Mouse (Mus musculus) ovary, postnatal 10 days (tissue): ENCODE data around the gene Prkg2.

Experiments
- DNase-seq: peaks from one replicate; pipeline ENCODE4 v3.0.0; 2022; ENCODE audit warnings: low spot score

The Prkg2 gene

DNA sequence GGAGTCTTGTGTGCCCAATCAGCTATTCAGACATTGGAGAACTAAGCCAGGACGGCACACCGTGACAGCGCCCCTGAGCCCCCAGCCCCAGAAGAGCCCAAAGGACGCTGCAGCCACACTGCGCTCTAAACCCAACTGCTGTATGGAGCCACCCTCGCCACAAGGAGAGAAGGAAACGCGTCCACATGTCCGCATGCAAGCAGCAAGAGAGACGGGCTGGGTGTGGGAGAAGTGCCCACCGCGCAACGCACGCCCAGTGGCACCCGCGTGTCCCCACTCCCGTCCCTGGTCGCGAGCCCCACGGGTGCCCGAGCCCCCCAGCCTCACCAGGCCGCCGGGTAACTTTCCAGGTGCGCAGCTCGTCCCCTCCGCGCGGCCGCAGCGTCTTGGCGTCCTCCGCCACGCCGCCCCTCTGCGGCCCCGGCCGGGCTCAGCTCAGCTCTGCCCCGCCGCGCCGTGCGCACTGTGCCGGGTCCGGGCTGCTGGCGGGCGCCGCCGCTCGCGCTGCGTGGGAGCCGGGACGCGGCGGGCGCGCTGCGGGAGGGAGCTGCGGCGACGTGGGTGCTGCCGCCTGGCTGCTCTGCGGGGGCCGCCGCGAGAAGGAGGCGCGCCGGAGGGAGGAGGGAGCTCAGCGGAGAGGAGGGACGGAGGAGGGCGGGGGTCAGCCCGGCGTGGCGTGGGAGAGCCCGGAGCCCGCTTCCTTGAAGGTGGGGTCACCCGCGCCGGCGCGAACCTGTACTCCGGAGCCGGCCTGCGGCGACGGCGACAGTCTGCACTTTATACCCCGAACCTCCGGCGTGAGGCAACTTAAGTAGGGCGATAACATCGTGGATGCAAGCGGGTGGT is at the start of gene Prkg2:
Gene Prkg2, minus strand, starts transcription at position 756 of the 846 bp plus-strand sequence.
- DNase-seq: peak; percentile 6

DNA sequence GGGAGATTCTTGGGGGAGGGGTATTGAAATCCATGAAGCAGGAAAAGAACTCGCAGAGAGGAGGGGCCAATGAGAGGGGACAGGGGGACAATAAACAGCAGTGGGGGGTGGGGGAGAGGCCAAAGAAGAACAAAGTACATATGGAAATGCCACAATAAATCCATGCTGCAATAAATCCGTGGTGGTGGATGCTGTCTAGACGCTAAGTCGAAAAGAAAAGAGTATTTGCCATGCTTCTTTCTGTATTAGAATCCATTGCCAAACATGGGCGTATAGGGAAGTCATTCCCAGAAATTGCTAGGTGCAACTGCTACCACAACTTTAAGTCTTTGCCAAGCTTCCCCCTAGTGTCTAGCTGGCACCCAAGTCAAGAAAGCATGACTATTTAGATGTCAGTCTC is 46.8 kb upstream of the Prkg2 start:
- no peak for DNase-seq

DNA sequence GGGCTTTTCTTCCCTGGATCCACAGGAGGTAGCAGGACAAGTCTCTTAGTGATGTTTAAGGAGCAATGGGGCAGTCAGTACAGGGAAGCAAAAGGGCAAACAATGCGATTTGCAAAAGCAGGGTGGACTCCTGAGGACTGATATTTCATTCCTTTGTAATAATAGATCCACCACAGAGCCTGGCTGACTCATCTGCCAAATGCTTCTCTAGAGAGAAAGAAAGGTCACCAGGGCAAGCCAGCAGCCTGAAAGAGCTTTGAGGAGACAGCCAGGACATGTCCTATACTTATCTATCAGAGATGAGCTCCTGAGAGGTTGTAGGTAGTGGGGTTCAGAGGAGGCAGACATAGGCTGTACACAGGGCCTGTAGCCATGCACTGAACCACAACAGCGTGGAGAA is 41.2 kb upstream of the Prkg2 start:
- DNase-seq: no peak

DNA sequence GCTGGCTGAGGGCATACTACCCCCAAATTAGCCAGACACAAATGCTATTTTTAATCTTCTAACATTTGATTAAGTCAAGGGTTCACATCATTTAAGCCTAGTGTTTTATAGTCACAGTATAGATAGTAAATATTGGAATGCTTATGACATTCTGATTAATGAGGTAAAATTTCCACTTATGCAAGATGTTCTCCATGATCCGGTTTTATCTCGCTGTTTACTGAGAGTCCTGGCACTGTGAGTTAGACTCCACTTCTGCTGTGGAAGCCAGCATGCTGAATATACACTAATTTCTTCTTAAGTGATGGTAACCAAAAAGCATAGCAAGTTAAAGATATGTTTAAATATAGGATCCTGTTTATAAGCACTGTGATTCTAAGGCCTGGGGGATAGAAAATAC is 31.2 kb upstream of the Prkg2 start:
- no peak for DNase-seq

DNA sequence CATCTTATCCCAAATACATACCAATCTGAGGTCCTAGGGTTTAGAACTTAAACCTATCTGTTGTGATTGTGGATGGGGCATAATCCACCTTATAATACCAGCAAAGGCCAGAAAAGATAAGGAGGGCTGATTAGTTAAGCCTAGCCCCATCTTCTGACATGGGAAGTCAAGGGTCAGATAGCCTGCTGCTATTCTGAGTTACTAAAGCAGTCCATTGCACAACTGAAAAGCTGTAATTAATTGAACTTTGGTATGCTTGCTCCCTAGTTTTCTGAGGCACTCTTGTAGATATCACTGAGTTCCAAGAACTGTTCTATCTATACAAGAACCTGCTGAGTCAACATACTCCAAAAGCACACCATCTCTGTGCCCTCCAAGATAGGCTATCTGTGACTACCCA is 25.4 kb upstream of the Prkg2 start:
- DNase-seq: no peak

DNA sequence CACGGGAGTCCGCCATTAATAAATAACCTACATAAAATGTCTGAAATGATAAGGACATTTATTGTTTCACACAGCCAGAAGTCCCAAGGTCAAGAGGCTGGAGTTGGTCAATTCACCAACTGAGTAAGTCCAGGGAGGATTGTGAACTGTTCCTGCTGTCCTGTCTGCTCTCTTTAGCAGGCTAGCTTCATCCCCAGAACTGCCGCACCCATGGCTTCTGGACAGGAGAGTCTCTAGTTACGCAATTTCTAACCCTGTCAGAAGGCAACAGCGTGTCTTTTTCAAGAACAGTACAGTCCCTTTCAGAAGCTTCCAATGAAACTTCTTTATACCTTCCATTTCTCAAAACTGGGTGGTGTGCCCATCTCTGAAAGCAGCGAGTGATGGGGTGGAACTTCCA is 1.9 kb upstream of the Prkg2 start:
- DNase-seq: no peak

DNA sequence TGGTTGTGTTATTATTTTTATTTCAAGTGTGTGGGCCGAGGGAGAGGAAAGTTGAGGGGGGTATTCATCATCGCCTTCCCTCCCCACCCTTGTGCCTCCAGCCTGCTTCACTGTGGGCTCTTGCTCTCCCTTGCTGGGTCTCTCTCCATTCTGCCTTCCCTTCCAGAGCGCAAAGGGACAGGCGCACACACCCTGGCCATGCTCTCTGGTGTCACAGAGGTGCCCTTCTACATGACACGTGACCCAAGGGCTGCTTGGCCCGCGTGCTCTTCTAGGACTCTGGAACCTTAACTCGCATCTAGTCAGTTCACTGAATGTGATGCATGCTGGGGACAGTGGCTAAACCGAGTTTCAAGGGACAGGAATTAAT is 276 bp upstream of the Prkg2 start:
- DNase-seq: no peak

DNA sequence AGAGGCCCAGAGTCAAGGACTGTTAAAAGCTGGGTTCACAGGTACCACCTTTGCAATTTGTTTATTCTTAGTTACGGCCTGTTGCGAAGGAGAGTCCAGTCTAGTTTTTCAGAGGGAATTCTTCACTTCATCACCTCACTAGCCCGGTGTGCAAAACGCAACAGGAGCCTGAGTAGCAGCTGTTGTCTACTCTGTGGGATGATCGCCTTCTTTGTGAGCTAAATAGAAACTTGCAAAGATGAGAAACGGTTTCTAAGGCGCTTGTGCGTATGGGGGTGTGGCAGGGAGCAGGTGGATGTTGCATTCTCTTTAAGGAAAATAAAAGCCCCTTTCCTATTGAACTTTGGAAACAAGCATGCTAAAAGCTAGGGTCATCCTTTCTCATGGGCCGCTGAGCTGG is 1.2 kb downstream of the Prkg2 start:
- no peak for DNase-seq

DNA sequence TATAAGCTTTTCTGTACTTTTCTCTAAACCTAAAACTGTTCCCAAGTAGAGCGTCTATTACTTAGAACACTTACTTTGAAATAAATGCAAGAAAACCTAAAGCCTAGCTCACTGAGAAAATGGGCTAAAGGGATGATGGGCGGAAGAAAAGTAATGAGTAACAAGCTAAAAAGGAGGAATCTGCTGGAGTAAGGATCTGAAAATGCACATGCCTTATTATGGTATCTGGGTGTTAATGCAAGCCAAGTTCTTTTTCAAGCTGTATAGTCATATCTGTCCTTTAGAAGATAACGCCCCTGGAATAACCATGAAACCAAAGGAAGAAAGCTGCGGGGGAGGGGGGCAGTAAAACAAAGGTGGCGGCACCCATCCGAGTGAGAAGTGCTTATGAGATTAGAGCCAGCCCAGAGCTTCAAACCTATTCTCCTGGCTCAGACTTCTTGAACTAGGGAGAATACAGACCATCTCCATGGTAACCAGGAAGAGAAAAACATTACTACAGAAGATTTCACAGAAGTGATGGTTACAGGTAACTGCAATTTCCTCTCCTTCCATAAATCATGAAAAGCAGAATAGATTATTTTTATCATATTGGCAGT is 5.5 kb downstream of the Prkg2 start:
- DNase-seq: no peak

DNA sequence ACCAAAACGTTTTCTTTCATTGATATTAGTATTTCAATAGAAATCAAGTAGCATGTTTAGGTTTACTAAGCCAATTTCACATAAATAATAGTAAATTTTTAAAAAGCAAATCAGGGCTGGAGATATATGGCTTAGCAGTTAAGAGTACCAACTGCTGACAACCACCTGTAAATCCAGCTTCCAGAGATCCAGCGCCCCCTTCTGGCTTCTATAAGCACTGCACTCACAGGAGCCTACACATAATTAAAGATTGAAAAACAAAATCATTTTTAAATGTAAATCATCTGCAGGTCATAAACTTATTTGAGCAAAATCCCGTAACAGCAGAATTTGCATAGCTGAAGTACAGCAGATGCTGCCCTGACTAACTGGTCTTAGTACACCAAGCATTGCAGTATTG is 10.8 kb downstream of the Prkg2 start:
- no peak for DNase-seq

DNA sequence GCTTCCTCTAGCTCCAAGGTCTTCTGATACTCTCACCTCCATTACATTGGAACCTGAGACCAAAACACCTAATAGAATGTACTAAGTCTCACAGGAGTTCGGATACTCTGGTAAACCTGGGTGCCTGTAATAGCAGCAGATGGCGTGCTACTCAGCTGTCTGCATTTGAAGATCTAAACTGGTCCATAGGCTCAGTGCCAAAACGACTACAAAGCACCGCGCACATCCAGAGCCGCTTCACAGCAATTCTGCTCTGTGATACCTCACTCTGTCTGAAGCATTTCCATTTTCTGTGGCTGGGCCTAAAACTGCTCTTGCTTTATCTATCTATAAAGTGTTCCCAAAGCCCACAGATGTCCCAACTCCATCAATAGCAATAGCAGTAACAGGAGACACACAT is 17.4 kb downstream of the Prkg2 start:
- no peak for DNase-seq

DNA sequence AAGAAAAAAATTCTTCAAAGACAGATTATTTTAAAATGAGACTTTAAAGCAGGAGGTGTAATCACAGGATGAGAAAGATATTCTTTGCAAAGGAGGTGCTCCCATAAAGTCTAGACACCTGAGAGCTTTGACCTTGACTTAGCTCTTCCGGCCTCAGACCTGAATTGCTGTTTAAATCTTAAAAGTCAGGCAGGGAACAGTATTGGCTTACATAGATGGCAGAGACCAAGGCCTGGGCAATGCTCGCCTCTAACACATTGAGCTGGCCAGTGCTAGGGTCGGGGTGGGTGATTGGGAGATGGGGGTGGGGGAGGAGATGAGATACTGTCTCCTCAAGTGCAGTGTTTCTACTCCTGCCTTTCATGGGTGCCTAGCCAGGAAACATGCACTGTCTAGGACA is 22.0 kb downstream of the Prkg2 start:
- DNase-seq: no peak

DNA sequence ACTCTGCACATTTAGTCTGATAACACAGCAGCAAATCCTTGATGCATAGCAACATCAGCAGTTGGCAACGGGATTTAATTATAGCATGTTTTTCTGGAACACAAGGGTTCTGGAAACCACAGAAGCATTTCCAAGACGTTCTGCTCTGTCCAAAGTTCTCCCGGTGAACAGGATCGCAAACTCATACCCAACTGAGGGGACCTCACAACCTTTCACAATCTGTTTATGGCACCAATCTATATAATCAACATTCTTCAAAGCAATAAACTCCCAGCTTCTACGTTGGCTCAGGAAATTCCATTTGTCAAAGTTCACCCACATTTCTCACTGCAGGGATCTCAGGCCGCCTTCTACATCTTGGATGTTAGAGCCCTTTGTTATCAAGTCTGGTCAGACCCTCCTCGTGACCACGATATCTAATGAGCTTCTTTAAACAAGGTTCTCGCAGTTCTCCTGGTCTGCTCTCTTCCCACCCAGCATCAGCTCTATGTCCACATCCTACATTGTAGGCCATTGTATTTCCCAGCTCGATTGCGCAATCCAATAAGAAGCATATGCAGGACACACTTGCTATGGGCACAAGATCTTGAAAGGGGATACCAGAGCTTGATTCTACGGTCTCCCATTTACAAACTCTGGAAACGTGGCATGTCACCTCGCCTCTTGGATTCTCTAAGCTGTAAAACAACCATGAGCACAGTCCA is 26.6 kb downstream of the Prkg2 start:
- no peak for DNase-seq

DNA sequence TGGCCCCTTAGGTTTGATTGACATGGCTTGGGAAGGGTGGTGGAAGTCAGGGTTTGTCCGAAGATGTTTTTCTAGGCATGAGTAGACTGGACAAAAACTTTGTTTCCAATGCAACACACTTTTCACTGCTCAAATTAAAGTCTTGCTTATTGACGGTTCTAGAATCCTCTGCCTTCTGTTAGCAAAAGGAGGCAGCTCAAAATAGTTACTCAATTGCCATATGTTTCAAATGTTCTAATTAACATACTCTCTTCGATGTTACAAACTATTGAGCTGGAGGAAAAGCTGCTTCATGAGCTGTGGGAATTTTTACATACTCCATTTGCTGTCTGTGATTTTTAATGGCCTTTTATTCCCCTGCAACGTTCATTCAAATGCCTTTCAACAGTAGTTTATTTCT is 39.0 kb downstream of the Prkg2 start:
- DNase-seq: no peak

DNA sequence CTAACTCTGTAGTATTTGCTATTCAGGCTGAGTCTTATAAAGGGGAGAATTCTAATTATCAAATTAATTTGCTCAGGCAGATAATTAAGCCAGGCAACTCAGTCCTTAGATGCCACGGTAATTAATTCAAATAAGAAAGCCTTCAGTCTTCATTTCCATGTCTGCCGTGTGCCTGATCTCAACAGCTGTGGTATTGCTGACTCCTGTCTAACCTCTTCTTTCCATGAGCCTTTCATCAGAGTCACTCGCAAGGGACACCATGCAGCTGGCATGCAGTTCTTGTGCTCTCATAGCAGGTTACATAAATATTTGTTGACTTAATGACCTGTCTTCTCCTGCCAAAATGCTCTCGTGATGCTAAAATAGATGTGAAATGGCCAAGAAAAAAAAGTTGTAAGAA is 41.4 kb downstream of the Prkg2 start:
- no peak for DNase-seq

DNA sequence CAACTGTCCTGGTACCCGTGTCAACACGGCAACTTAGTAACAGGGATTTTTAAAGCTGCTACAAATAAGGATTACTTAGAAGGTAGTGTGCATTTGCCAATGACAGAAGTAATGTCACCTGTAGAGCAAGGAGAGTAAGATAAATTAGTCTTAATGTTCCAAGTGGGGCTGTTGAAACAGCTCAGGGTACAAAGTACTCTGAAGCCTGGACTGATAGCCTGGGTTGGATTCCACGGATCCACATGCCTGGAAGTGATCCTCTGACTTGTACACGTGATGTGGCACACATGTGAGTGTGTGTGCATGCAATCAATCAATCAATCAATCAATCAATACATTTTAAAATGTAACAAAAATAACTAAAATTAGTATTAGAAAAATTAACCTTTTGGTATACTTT is 45.6 kb downstream of the Prkg2 start:
- no peak for DNase-seq

DNA sequence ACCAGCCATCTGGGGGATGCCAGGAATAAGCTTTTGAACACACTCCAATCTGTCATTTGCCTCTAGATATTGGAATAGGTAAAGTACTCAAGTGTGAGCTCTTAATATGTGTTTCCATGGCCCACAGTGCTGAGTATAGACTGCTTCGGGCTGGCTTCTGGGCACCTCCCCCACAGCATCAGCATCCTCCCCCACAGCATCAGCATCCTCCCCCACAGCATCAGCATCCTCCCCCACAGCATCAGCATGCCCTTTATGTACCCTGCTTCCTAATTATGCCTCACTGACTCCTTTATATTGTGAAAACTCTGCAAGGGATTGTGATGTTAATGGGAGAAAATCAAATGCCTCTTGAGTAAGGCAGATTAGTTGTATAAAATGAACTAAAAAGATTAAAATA is 49.5 kb downstream of the Prkg2 start:
- no peak for DNase-seq

DNA sequence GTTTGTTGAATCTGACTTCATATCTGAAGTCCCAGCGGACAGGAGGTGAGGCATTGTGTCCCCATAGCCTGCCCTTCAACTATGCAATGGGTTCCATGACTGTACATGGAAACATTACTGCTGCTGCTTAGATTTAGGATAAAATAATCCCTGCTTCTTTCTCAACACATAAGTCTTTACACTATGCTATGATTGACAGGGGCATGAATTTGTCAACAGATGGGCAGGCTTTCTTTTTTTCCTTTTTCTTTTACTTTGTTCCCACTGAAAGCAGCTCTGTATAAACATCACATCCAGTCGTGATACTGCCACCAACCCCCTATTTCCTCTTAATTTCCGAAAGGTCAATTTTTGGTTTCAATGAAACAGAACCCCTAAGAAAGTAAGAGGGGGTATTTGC is 50.0 kb downstream of the Prkg2 start:
- DNase-seq: no peak

DNA sequence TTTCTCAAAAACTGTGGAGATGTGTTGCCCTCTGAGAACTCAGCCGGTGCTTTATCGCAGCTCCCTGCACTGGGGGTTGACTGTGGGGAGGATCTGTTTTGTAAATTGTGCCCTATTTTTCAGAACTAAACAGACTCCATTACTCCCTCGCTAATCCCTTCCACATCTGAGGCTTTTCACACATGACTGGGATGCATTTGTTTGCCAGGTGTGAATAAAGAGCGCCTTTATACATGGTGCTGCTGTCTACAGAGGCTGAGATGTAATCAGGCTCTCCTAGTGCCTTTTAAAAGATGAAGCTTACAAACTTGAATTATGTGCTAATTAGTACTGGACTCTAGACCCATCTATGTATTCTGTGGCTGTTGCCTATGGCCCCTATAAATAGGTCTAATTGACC is 50.7 kb downstream of the Prkg2 start:
- no peak for DNase-seq

DNA sequence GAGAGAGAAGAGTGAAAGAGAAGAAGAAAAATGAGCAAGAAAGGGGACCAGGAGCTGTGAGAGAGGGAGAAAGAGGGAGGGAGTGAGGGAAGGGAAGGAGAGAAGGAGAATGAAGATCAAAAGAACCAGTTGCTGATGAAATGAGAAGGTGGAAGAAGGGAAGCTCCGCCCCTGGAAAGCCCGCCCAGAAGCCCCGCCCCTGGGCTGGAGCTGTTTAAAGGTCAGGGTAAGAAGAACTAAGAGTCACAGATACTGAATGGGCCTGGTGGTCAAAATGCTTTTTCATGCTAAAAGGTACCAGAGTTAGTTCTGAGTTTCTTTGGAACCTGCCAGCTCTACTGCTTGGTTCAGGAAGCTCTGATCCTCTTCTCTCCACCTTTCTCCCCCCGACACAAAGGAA is 51.1 kb downstream of the Prkg2 start:
- no peak for DNase-seq

DNA sequence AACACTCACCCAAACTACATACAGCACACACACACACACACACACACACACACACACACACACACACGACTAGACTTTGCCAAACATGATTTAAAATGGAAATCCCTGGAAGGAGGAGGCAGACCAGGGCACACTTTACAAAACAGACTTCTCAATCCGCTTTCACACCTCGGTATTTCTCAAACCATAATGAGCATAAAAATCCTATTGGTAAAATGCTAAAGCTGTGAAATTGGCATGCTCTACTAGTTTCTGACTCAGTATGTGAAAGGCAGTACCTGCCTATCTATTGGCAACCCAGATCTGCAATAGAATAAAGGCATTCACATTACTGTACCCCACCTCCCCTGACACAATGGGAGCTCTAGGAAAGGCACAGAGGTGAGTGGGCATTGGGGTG is 52.1 kb downstream of the Prkg2 start:
- no peak for DNase-seq

DNA sequence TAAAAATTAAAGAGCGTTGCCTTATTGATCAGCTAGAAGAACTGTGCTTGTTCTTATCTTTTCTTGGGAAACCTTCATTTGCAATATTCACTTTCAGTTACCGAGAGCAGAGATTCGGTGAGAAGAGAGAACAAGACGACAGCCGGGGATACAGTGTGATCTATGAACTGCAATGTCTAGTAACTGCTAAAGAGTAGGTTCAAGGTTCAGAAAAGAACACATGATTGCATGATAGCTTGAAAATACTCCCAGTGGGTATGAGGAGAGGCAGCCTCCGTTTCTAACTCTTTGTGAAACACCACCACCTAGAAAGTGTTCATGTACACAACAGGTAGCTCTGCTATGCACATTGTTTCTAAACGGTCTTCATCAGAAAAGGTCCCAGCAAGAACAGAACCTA is 55.8 kb downstream of the Prkg2 start:
- DNase-seq: no peak

DNA sequence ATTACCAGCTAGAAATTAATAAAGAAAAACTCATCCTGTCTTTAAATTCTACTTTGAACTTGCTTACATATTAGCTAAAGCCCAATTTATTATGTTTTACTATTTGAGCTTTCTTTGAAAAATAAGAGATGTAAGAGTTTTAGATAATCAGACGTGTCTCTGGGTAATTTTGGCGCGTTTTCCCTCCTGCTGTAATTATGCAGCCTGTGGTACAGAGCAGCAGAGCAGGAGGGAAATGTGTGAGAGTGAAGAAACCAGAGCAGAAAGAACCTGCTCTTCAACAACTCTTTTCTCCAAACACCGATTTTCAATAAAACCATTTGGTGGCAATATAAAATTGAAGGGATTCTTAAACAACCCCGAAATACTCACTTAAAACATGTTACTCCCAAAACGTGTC is 58.8 kb downstream of the Prkg2 start:
- no peak for DNase-seq
